Mouse (Mus musculus): Measurements from ENCODE around the gene Vamp4. TPM values are rescaled to one million over a fixed set of nuclear protein-coding genes. Genes with fewer than 3 reads are reported as not detected.

Gene Vamp4
- total and polyA plus RNA-seq, 3 experiments, result 9.6 to 17.1 TPM; not detected in 1

DNA sequence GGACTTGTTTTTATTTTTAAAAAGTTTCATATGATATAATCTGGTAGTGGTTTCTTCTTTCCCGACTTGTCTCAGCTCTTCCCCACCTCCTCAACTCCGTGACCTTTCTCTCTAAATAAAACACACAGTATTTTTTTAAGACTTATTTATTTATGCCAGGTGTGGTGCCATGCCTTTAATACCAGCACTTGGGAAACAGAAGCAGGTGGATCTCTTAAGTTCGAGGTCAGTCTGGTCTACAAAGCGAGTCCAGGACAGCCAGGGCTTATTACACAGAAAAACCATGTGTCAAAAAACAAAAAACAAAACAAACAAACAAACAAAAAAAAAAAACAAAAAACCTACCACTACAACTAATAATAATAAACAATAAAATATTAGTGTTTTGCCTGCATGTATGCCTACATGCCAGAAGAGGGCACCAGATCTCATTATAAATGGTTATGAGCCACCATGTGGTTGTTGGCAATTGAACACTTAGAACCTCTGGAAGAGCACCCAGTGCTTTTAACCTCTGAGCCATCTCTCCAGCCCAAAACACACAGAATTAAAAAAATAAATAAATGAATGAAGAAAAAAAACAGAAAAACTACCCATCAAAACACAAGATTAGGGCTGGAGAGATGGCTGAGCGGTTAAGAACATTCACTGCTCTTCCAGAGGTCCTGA is 20.6 kb upstream of the Vamp4 start:
- peak overlapping the region; percentile 80 to 93 for H3K4me3 ChIP-seq (ENCODE audit: control insufficient read depth in 1 of 2, insufficient read depth in 1 of 2, low read depth in 2 of 2, low read length in 2 of 2)
- DNase-seq (ENCODE audit: low read depth, low spot score), result peak; percentile 82
- H3K4me1 ChIP-seq (ENCODE audit: control insufficient read depth in 1 of 2, insufficient read depth in 2 of 2, low read length in 2 of 2), result peaks cover 5 to 6% of the 10 kb centered on the region in 2 experiments; a peak in 3 of 4 replicates
- no peak for TF ChIP-seq TCF12 (IDR thresholded peaks at IDR 0.05; ENCODE audit: low read depth, low read length)
- no peak for TF ChIP-seq RCOR1 (IDR thresholded peaks at IDR 0.05; ENCODE audit: low read depth, low read length)
- no peak for TF ChIP-seq ZKSCAN1 (IDR thresholded peaks at IDR 0.05; ENCODE audit: low read depth, low read length)
- no peak for TF ChIP-seq CHD2 (IDR thresholded peaks at IDR 0.05; ENCODE audit: low read length)
- no peak for TF ChIP-seq NRF1 (IDR thresholded peaks at IDR 0.05; ENCODE audit: insufficient read depth, low read depth, low read length, poor library complexity, severe bottlenecking)
- no peak for TF ChIP-seq BHLHE40 (IDR thresholded peaks at IDR 0.05; ENCODE audit: borderline replicate concordance, low read depth, low read length)
- TF ChIP-seq POLR2AphosphoS2 (IDR thresholded peaks at IDR 0.05; ENCODE audit: low read length), result no peak
- no peak for TF ChIP-seq NELFE (IDR thresholded peaks at IDR 0.05; ENCODE audit: low read depth, low read length)
- TF ChIP-seq POLR2AphosphoS5 (IDR thresholded peaks at IDR 0.05; ENCODE audit: borderline replicate concordance, low read depth, low read length), result no peak
- no peak for TF ChIP-seq USF1 (IDR thresholded peaks at IDR 0.05; ENCODE audit: low read depth, low read length)
- no peak for TF ChIP-seq E2F4 (IDR thresholded peaks at IDR 0.05; ENCODE audit: borderline replicate concordance, low read depth, low read length)
- TF ChIP-seq HCFC1 (IDR thresholded peaks at IDR 0.05; ENCODE audit: low read depth, low read length), result peak; percentile 62
- TF ChIP-seq MAX (IDR thresholded peaks at IDR 0.05; ENCODE audit: low read length), result peak; percentile 53; the same call in 1 of the 2 replicates
- no peak for TF ChIP-seq CHD1 (IDR thresholded peaks at IDR 0.05; ENCODE audit: low read depth, low read length)
- TF ChIP-seq SIN3A (IDR thresholded peaks at IDR 0.05; ENCODE audit: low read length), result peak; percentile 60
- TF ChIP-seq JUND (IDR thresholded peaks at IDR 0.05; ENCODE audit: low read depth, low read length), result 0 out of 2 replicates have a peak, but pooled peaks have one; percentile 18
- peak; percentile 38 to 78 (median 43) for TF ChIP-seq CTCF (IDR thresholded peaks at IDR 0.05 in 2 of 3, conservative IDR thresholded peaks at IDR 0.05 in 1 of 3; ENCODE audit: control insufficient read depth in 1 of 3, insufficient read depth in 1 of 3, low read depth in 2 of 3, low read length in 3 of 3, poor library complexity in 1 of 3, severe bottlenecking in 1 of 3)
- TF ChIP-seq ZNF384 (IDR thresholded peaks at IDR 0.05; ENCODE audit: low read depth, low read length), result peak; percentile 50; the same call in 1 of the 2 replicates
- TF ChIP-seq POLR2A (IDR thresholded peaks at IDR 0.05; ENCODE audit: control insufficient read depth in 1 of 2, insufficient read depth in 1 of 2, low read depth in 1 of 2, low read length in 2 of 2, poor library complexity in 1 of 2), result no peak
- TF ChIP-seq GABPA (IDR thresholded peaks at IDR 0.05; ENCODE audit: low read depth, low read length), result no peak
- no peak for TF ChIP-seq ETS1 (IDR thresholded peaks at IDR 0.05; ENCODE audit: low read depth, low read length)
- TF ChIP-seq EP300 (IDR thresholded peaks at IDR 0.05; ENCODE audit: low read depth in 1 of 2, low read length in 2 of 2), result no peak; a peak in 1 of 4 replicates
- peak; percentile 96 for TF ChIP-seq MYC (IDR thresholded peaks at IDR 0.05; ENCODE audit: low read depth, low read length)
- no peak for TF ChIP-seq MAZ (IDR thresholded peaks at IDR 0.05; ENCODE audit: low read depth, low read length)
- TF ChIP-seq UBTF (IDR thresholded peaks at IDR 0.05; ENCODE audit: borderline replicate concordance, insufficient read depth, low read depth, low read length), result no peak
- peak; percentile 78 for TF ChIP-seq SMC3 (IDR thresholded peaks at IDR 0.05; ENCODE audit: low read depth, low read length)
- TF ChIP-seq ZMIZ1 (IDR thresholded peaks at IDR 0.05; ENCODE audit: low read depth, low read length), result no peak
- TF ChIP-seq MAFK (IDR thresholded peaks at IDR 0.05; ENCODE audit: borderline replicate concordance, low read depth, low read length), result no peak
- TF ChIP-seq ELF1 (IDR thresholded peaks at IDR 0.05; ENCODE audit: low read depth, low read length), result no peak
- peak; percentile 65 for TF ChIP-seq MXI1 (IDR thresholded peaks at IDR 0.05; ENCODE audit: low read depth, low read length)
- no peak for TF ChIP-seq GATA1 (IDR thresholded peaks at IDR 0.05; ENCODE audit: low read depth, low read length)
- TF ChIP-seq TAL1 (IDR thresholded peaks at IDR 0.05; ENCODE audit: low read length), result no peak
- peak; percentile 47; the same call in 1 of the 2 replicates for TF ChIP-seq TBP (IDR thresholded peaks at IDR 0.05; ENCODE audit: low read depth, low read length)
- TF ChIP-seq MEF2A (IDR thresholded peaks at IDR 0.05; ENCODE audit: extremely low read depth, insufficient replicate concordance, low read depth, low read length, poor library complexity, severe bottlenecking), result no peak
- peak; percentile 70 for TF ChIP-seq RAD21 (IDR thresholded peaks at IDR 0.05; ENCODE audit: low read depth, low read length)
- no peak for TF ChIP-seq KAT2A (conservative IDR thresholded peaks at IDR 0.05; ENCODE audit: low read depth, low read length)

More for the DNA sequence above, 20.6 kb upstream of the Vamp4 start:
- peaks cover 31% of the 10 kb centered on the region for H3K79me2 ChIP-seq (ENCODE audit: control insufficient read depth, insufficient read depth, low read length, poor library complexity)
- H3K9ac ChIP-seq (ENCODE audit: control insufficient read depth, low read depth, low read length, poor library complexity, severe bottlenecking), result peak overlapping the region; percentile 93
- H3K27me3 ChIP-seq (ENCODE audit: control insufficient read depth in 1 of 2, insufficient read depth in 2 of 2, low read length in 2 of 2), result no peaks in the 10 kb centered on the region
- H3K36me3 ChIP-seq (ENCODE audit: control insufficient read depth in 1 of 2, insufficient read depth in 2 of 2, low read length in 2 of 2), result peaks cover 0 to 12% of the 10 kb centered on the region in 2 experiments; a peak in 3 of 4 replicates
- no peaks in the 10 kb centered on the region for H3K9me3 ChIP-seq (replicated peaks; ENCODE audit: insufficient read depth, low read length)
- H3K27ac ChIP-seq (ENCODE audit: control insufficient read depth, low read depth, low read length), result no peak overlapping the region; the same call in 1 of the 2 replicates

Data from MEL (cell line).